Mouse (Mus musculus) lung, postnatal 0 days (tissue): Measurements from ENCODE around the gene Fam136a. TPM values are rescaled to one million over a fixed set of nuclear protein-coding genes. Genes with fewer than 3 reads are reported as not detected.
"Not testable (repeated sequence)": the region's sequence is repeated elsewhere in the genome, so short reads cannot be mapped to it uniquely, and the experiment has no call there.

Source experiments
- ATAC-seq: fragments of 200-750 bp; cut with Nextera tagmentation; 2 replicates; pipeline ENCODE4 v1.8.0; 2017; ENCODE audit warnings: moderate library complexity
- DNase-seq: peaks from one replicate; pipeline ENCODE4 v3.0.0-alpha.2; 2016; ENCODE audit warnings: low spot score
- H3K27ac ChIP-seq: fragments of 300-500 bp; sonication (generic); 2 replicates; pipeline ENCODE4 v1.5.1; 2014; ENCODE audit warnings: antibody characterized with exemption, mild to moderate bottlenecking, low read length, mixed read lengths
- H3K27me3 ChIP-seq: fragments of 300-500 bp; sonication (generic); replicated peaks from 2 replicates; pipeline ENCODE4 v1.6.1; 2014; ENCODE audit warnings: low read length, mixed read lengths; ENCODE audit not compliant: insufficient read depth
- H3K36me3 ChIP-seq: fragments of 300-500 bp; sonication (generic); 2 replicates; pipeline ENCODE4 v1.6.1; 2014; ENCODE audit warnings: low read length, mixed read lengths; ENCODE audit not compliant: insufficient read depth
- H3K4me1 ChIP-seq: fragments of 300-500 bp; sonication (generic); 2 replicates; pipeline ENCODE4 v1.6.1; 2014; ENCODE audit warnings: antibody characterized with exemption, low read depth, low read length, mixed read lengths; ENCODE audit not compliant: insufficient read depth
- H3K4me2 ChIP-seq: fragments of 300-500 bp; sonication (generic); replicated peaks from 2 replicates; pipeline ENCODE4 v1.6.1; 2014; ENCODE audit warnings: low read depth, mild to moderate bottlenecking, low read length, moderate library complexity, mixed read lengths
- H3K4me3 ChIP-seq: fragments of 300-500 bp; sonication (generic); 2 replicates; pipeline ENCODE4 v1.5.1; 2014; ENCODE audit warnings: low read depth, low read length
- H3K9ac ChIP-seq: fragments of 300-500 bp; sonication (generic); replicated peaks from 2 replicates; pipeline ENCODE4 v1.6.1; 2014; ENCODE audit warnings: low read depth, mild to moderate bottlenecking
- H3K9me3 ChIP-seq: fragments of 300-500 bp; sonication (generic); 2 replicates; pipeline ENCODE4 v1.6.1; 2016; ENCODE audit warnings: low read length, mixed read lengths
- CTCF ChIP-seq: IDR thresholded peaks from 2 replicates; pipeline ENCODE4 v1.5.1; 2016; ENCODE audit warnings: antibody characterized with exemption, mild to moderate bottlenecking
- EP300 ChIP-seq: IDR thresholded peaks from 2 replicates; pipeline ENCODE4 v1.6.1; 2016; ENCODE audit warnings: antibody characterized with exemption, mild to moderate bottlenecking, control low read depth
- WGBS: fragments of 180-500 bp; shearing (Covaris S2); extraction: QIAGEN DNeasy Blood & Tissue Kit; methylation state at CpG from one replicate; pipeline ENCODE4 v1.1.7; 2014; 5-methylcytosine and 5-hydroxymethylcytosine counted together
- polyA plus RNA-seq: library from polyadenylated mRNA; unstranded; fragments of >200 nt; fragmentation: Nextera tagmentation; extraction: Ambion mirVana; gene quantifications from 2 replicates; pipeline ENCODE4 v1.2.1, GENCODE M21; 2015

Fam136a gene
- polyA plus RNA-seq, 1 experiment from 2014 or later = 45.3 TPM

DNA sequence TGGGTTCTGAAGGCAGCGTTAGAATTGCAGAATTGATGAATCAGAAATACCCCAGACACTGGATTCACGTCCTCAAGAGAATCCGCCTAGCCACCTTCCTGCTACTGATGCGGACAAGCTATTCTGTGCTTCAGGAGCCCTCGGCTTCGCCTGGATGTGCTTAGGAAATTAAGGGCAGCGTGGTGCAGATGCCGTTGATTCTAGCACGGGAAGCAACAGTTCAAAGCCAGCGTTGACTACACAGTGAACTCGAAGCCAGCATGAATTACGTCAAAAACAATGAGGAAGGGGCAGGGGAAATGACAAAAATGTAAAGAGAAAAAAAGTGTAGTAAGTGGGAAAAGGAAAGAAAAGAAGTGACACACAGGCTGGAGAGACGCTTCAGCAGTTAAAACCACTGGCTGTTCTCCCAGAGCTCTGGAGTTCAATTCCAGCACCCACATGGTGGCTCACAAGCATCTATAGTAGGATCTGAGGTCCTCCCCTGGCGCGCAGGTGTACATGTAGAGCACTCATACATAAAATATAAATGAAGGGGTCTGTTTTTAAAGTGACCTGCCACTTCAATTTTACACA is 5.4 kb downstream of the Fam136a start, which contains the start of gene Snrpg:
TSS of gene Snrpg (plus strand) at position 541 of the 576 bp plus-strand sequence.
- 15% methylated on average over 15 of the region's 15 CpGs for WGBS
- ATAC-seq (peak; percentile 16), DNase-seq (peak; percentile 17)
- Histone ChIP-seq H3K4me2 (peak within 1 kb of the TSS; percentile 78), H3K27ac (peak within 1 kb of the TSS; percentile 69), H3K36me3 (no peaks in the 10 kb centered on the region), H3K9ac (peak within 1 kb of the TSS; percentile 92), H3K27me3 (no peaks in the 10 kb centered on the region), H3K4me1 (peaks cover 3% of the 10 kb centered on the region; the same call in 1 of the 2 replicates), H3K9me3 (no peaks in the 10 kb centered on the region), H3K4me3 (peak within 1 kb of the TSS; percentile 79)
- no peak for TF ChIP-seq CTCF
- no peak; the same call in 1 of the 2 replicates for TF ChIP-seq EP300

- H3K27ac ChIP-seq = peak overlapping the region; percentile 69
- ATAC-seq = peak; percentile 98
- peak overlapping the region; percentile 78 for H3K4me2 ChIP-seq
- WGBS = 3% methylated on average over 50 of the region's 50 CpGs
- H3K9ac ChIP-seq = peak overlapping the region; percentile 92
- H3K4me1 ChIP-seq = peaks cover 3% of the 10 kb centered on the region; the same call in 1 of the 2 replicates
- TF ChIP-seq EP300 (peak; percentile 14), CTCF (no peak)
- H3K27me3 ChIP-seq = no peaks in the 10 kb centered on the region
- H3K36me3 ChIP-seq = no peaks in the 10 kb centered on the region
- H3K4me3 ChIP-seq = peak overlapping the region; percentile 79
- H3K9me3 ChIP-seq = no peaks in the 10 kb centered on the region
- DNase-seq = peak; percentile 99
These were observed 6.0 kb downstream of the Fam136a start for GRCm38 (mm10) chr6:86371340-86371911.

DNA sequence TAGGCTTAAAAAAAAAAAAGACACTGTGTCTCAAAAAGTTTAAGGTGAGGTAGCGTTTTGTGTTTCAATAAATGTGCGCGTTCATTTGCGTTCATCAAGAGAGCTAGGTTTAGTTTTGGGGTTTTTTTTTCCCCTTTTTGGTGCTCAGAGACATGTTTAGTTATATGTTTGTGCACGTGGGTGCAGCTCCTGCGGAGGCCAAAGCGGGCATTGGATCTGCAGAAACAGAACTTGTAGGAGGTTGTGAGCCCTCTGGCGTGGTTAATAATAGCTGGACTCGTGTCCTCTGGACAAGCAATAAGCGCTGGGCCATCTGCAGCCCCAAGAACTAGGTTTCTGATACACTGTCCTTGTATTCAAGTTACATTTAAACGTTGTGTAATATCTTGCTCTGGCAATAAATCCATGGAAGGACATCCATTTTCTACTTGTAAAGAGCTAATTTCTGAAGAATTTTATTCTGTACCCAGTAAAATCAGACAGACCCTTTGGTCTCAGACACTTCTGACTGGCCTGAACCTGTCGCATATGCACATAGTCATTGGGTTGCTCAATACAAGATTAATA is 6.6 kb downstream of the Fam136a start:
- Histone ChIP-seq H3K27me3 (no peaks in the 10 kb centered on the region), H3K27ac (peak overlapping the region; percentile 69), H3K9ac (peak overlapping the region; percentile 92), H3K36me3 (0 out of 2 replicates have a peak, but pooled peaks cover 6% of the 10 kb centered on the region), H3K4me1 (peaks cover 3% of the 10 kb centered on the region; the same call in 1 of the 2 replicates), H3K9me3 (no peaks in the 10 kb centered on the region), H3K4me3 (peak overlapping the region; percentile 79), H3K4me2 (peak overlapping the region; percentile 78)
- ATAC-seq (no peak), DNase-seq (no peak)
- no peak for TF ChIP-seq CTCF
- no peak for TF ChIP-seq EP300
- WGBS = 3% methylated on average over 12 of the region's 12 CpGs

- Histone ChIP-seq H3K9me3 (no peaks in the 10 kb centered on the region), H3K4me3 (no peak overlapping the region), H3K4me1 (peaks cover 3% of the 10 kb centered on the region; the same call in 1 of the 2 replicates), H3K36me3 (peaks cover 18% of the 10 kb centered on the region; the same call in 1 of the 2 replicates), H3K4me2 (no peak overlapping the region), H3K27me3 (no peaks in the 10 kb centered on the region), H3K9ac (no peak overlapping the region), H3K27ac (no peak overlapping the region)
- no peak for TF ChIP-seq CTCF
- TF ChIP-seq EP300 = no peak
- DNase-seq = no peak
- WGBS = 89% methylated on average over 6 of the region's 6 CpGs
- no peak for ATAC-seq
These were observed 8.1 kb downstream of the Fam136a start for GRCm38 (mm10) chr6:86373556-86373955.

DNA sequence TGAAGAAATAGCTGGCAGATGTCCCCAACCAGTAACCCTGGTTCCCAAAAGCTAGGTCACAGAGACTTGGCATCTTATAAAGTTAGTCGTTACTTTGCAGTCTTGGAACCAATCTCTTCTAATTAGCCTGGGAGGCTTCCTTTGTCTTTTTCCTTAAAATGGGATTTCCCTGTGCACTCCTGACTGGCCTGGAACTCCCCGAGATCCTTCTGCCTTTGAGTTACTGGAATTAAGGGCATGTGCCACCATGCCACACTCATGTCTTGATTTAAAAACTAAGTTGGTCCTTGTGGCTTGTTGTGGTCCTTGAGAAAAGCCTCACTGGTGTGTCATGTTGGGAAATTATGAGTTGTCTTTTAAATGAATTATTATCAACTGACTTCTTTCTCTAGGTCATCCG is 12.9 kb downstream of the Fam136a start:
- no peak for DNase-seq
- no peak overlapping the region for H3K4me3 ChIP-seq
- H3K4me1 ChIP-seq = no peaks in the 10 kb centered on the region
- peaks cover 18% of the 10 kb centered on the region; the same call in 1 of the 2 replicates for H3K36me3 ChIP-seq
- no peaks in the 10 kb centered on the region for H3K27me3 ChIP-seq
- H3K9ac ChIP-seq = no peak overlapping the region
- TF ChIP-seq EP300 (no peak), CTCF (no peak)
- H3K9me3 ChIP-seq = no peaks in the 10 kb centered on the region
- ATAC-seq = no peak
- 84% methylated on average over 3 of the region's 3 CpGs for WGBS
- H3K27ac ChIP-seq = no peak overlapping the region
- H3K4me2 ChIP-seq = no peak overlapping the region

GRCm38 (mm10) chr6:86380112-86380511 is 14.7 kb downstream of the Fam136a start:
- peaks cover 18% of the 10 kb centered on the region; the same call in 1 of the 2 replicates for H3K36me3 ChIP-seq
- not testable (repeated sequence) for H3K9me3 ChIP-seq, ATAC-seq, H3K9ac ChIP-seq, H3K27ac ChIP-seq, H3K27me3 ChIP-seq, H3K4me1 ChIP-seq, H3K4me3 ChIP-seq, DNase-seq, H3K4me2 ChIP-seq
- 84% methylated on average over 6 of the region's 8 CpGs for WGBS
